Mouse (Mus musculus): ENCODE results near the gene Rai1.

- TF ChIP-seq POLR2A (IDR thresholded peaks at IDR 0.05; ENCODE audit: low read depth, low read length) (no peak), CTCF (IDR thresholded peaks at IDR 0.05; ENCODE audit: borderline replicate concordance, insufficient read depth, low read length) (no peak)
Observed at GRCm38 (mm10) chr11:60090696-60091421, 14.0 kb upstream of the Rai1 start.

Data from embryonic fibroblast, embryonic 13.5 days (primary cell).